Mouse (Mus musculus) lung, postnatal 0 days (tissue): ENCODE data around the gene Mthfd1l. TPM values are rescaled to one million over a fixed set of nuclear protein-coding genes. Genes with fewer than 3 reads are reported as not detected.
"Not testable (repeated sequence)": the region's sequence is repeated elsewhere in the genome, so short reads cannot be mapped to it uniquely, and the experiment has no call there.

Experiments used
- ATAC-seq: fragments of 200-750 bp; cut with Nextera tagmentation; 2 replicates; pipeline ENCODE4 v1.8.0; 2017; ENCODE audit warnings: moderate library complexity
- DNase-seq: peaks from one replicate; pipeline ENCODE4 v3.0.0-alpha.2; 2016; ENCODE audit warnings: low spot score
- H3K27ac ChIP-seq: fragments of 300-500 bp; sonication (generic); 2 replicates; pipeline ENCODE4 v1.5.1; 2014; ENCODE audit warnings: antibody characterized with exemption, mild to moderate bottlenecking, low read length, mixed read lengths
- H3K27me3 ChIP-seq: fragments of 300-500 bp; sonication (generic); replicated peaks from 2 replicates; pipeline ENCODE4 v1.6.1; 2014; ENCODE audit warnings: low read length, mixed read lengths; ENCODE audit not compliant: insufficient read depth
- H3K36me3 ChIP-seq: fragments of 300-500 bp; sonication (generic); 2 replicates; pipeline ENCODE4 v1.6.1; 2014; ENCODE audit warnings: low read length, mixed read lengths; ENCODE audit not compliant: insufficient read depth
- H3K4me1 ChIP-seq: fragments of 300-500 bp; sonication (generic); 2 replicates; pipeline ENCODE4 v1.6.1; 2014; ENCODE audit warnings: antibody characterized with exemption, low read depth, low read length, mixed read lengths; ENCODE audit not compliant: insufficient read depth
- H3K4me2 ChIP-seq: fragments of 300-500 bp; sonication (generic); replicated peaks from 2 replicates; pipeline ENCODE4 v1.6.1; 2014; ENCODE audit warnings: low read depth, mild to moderate bottlenecking, low read length, moderate library complexity, mixed read lengths
- H3K4me3 ChIP-seq: fragments of 300-500 bp; sonication (generic); 2 replicates; pipeline ENCODE4 v1.5.1; 2014; ENCODE audit warnings: low read depth, low read length
- H3K9ac ChIP-seq: fragments of 300-500 bp; sonication (generic); replicated peaks from 2 replicates; pipeline ENCODE4 v1.6.1; 2014; ENCODE audit warnings: low read depth, mild to moderate bottlenecking
- H3K9me3 ChIP-seq: fragments of 300-500 bp; sonication (generic); 2 replicates; pipeline ENCODE4 v1.6.1; 2016; ENCODE audit warnings: low read length, mixed read lengths
- CTCF ChIP-seq: IDR thresholded peaks from 2 replicates; pipeline ENCODE4 v1.5.1; 2016; ENCODE audit warnings: antibody characterized with exemption, mild to moderate bottlenecking
- EP300 ChIP-seq: IDR thresholded peaks from 2 replicates; pipeline ENCODE4 v1.6.1; 2016; ENCODE audit warnings: antibody characterized with exemption, mild to moderate bottlenecking, control low read depth
- WGBS: fragments of 180-500 bp; shearing (Covaris S2); extraction: QIAGEN DNeasy Blood & Tissue Kit; methylation state at CpG from one replicate; pipeline ENCODE4 v1.1.7; 2014; 5-methylcytosine and 5-hydroxymethylcytosine counted together
- polyA plus RNA-seq: library from polyadenylated mRNA; unstranded; fragments of >200 nt; fragmentation: Nextera tagmentation; extraction: Ambion mirVana; gene quantifications from 2 replicates; pipeline ENCODE4 v1.2.1, GENCODE M21; 2015

Mthfd1l gene
- polyA plus RNA-seq, 1 experiment from 2014 or later = 3.7 TPM

DNA sequence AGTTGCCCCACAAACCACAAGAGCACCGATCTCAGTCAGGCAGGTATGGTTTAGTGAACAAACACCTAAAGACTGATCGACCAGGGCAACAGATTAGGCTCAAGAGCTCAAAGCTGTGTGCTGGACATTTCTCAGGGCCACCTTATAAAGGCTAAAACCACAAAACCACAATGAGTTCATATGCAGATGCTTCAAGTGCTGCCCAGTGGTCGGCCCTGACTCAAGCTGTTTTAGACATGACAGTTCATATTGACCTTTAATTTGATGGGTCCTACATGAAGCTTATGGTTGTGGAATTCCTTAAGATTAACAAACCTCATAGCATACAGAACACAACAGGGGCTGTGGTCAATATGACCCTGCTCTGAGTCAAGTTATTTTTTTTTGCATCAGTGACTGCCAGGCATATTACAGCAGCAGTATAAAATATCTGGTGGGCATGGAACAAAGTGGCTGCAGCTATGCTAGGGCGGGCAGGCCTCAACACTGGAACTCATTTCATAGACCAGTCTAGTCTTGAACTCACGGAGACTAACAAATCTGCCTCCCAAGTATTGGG is 227.7 kb downstream of the Mthfd1l start:
- TF ChIP-seq CTCF (no peak), EP300 (no peak)
- Histone ChIP-seq H3K9me3 (no peaks in the 10 kb centered on the region), H3K27me3 (no peaks in the 10 kb centered on the region), H3K9ac (no peak overlapping the region), H3K4me1 (no peaks in the 10 kb centered on the region), H3K4me3 (no peak overlapping the region), H3K27ac (no peak overlapping the region), H3K36me3 (no peaks in the 10 kb centered on the region), H3K4me2 (no peak overlapping the region)
- ATAC-seq (no peak), DNase-seq (no peak)
- WGBS = 86% methylated on average over 5 of the region's 5 CpGs

DNA sequence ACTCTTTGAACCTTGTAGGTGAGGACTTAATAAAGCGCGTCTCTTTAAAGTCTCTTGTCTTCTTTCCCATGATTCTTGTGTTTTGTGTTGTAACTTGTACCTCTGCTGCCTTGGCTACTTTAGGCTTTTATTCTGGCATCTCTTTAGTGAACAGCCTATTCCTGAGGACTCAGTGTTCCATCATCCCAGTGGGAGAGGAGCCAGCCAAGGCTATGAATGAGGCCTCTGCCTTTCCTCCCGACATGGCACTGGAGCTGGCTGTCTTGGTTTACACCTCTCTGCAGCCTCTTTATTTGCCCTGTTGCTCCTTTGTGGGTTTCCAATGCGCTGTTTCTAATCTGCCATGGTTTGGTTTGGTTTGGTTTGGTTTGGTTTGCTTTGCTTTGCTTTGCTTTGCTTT is 228.2 kb downstream of the Mthfd1l start:
- ATAC-seq = no peak

GRCm38 (mm10) chr10:4203651-4204050 is 230.7 kb downstream of the Mthfd1l start:
- H3K4me2 ChIP-seq, H3K27me3 ChIP-seq, H3K9me3 ChIP-seq, H3K36me3 ChIP-seq, H3K27ac ChIP-seq, ATAC-seq, H3K4me1 ChIP-seq, H3K4me3 ChIP-seq, H3K9ac ChIP-seq: not testable (repeated sequence)
- WGBS = 42% methylated on average over 5 of the region's 6 CpGs
- peak; percentile 18 for DNase-seq

More for the DNA sequence above, 228.2 kb downstream of the Mthfd1l start:
- Histone ChIP-seq H3K36me3 (no peaks in the 10 kb centered on the region), H3K27ac (no peak overlapping the region), H3K9ac (no peak overlapping the region), H3K9me3 (no peaks in the 10 kb centered on the region), H3K4me2 (no peak overlapping the region), H3K4me1 (no peaks in the 10 kb centered on the region), H3K27me3 (no peaks in the 10 kb centered on the region), H3K4me3 (no peak overlapping the region)
- DNase-seq = no peak
- TF ChIP-seq CTCF = no peak
- TF ChIP-seq EP300 = no peak
- WGBS = 91% methylated on average over 4 of the region's 4 CpGs

- H3K4me3 ChIP-seq = no peak overlapping the region
- H3K9ac ChIP-seq = no peak overlapping the region
- DNase-seq (no peak), ATAC-seq (no peak)
- no peaks in the 10 kb centered on the region; the same call in 1 of the 2 replicates for H3K4me1 ChIP-seq
- TF ChIP-seq EP300 (no peak), CTCF (no peak)
- no peaks in the 10 kb centered on the region for H3K27me3 ChIP-seq
- 54% methylated on average over 15 of the region's 15 CpGs for WGBS
- H3K27ac ChIP-seq = no peak overlapping the region
- no peak overlapping the region for H3K4me2 ChIP-seq
- no peaks in the 10 kb centered on the region for H3K36me3 ChIP-seq
- H3K9me3 ChIP-seq = no peaks in the 10 kb centered on the region
Measured at GRCm38 (mm10) chr10:4209040-4209439, 236.1 kb downstream of the Mthfd1l start.

DNA sequence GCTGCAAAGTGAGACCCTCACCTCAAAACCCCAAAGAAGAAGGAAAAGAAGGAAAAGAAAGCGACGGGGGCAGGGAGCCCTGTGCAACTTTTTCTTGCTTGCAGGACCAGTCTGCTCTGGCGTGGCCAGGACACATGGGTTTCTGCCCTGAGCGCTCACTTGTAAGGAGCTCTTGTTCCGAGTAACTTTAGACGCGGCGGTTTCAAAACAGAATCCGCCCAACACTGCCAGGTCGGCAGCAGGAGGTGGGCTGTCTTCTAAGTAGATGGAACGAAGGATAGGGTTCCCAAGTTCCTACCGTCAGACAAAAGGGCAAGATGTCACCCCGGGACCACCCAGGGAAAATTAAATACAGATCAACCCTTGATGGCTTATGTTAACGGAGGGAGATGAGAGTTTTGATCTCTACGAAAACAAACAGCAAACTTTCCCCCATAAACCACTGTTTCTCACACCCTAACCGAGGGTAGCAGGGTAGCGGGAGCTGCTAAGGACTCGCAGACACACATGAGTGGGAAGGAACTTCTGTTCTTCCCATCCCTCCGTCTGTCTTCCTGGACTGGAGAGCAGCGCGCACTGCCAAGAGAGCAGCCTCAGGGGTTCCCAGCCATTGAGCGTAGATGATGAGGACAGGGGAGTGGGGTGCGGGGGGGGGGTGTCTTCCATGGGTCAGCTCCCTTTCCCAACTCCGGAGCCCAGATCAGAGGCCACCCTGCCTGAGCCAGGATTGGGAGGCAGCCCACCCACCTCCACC is 237.6 kb downstream of the Mthfd1l start:
- H3K27me3 ChIP-seq = no peaks in the 10 kb centered on the region
- 16% methylated on average over 24 of the region's 24 CpGs for WGBS
- H3K27ac ChIP-seq = no peak overlapping the region
- no peaks in the 10 kb centered on the region; the same call in 1 of the 2 replicates for H3K4me1 ChIP-seq
- peak; percentile 28; the same call in 1 of the 2 replicates for ATAC-seq
- TF ChIP-seq EP300 (no peak), CTCF (no peak)
- peak overlapping the region; percentile 27; the same call in 1 of the 2 replicates for H3K9ac ChIP-seq
- peak overlapping the region; percentile 55 for H3K4me2 ChIP-seq
- no peaks in the 10 kb centered on the region for H3K9me3 ChIP-seq
- DNase-seq = peak; percentile 14
- no peaks in the 10 kb centered on the region for H3K36me3 ChIP-seq
- peak overlapping the region; percentile 19 for H3K4me3 ChIP-seq

GRCm38 (mm10) chr10:4211067-4211447 is 238.1 kb downstream of the Mthfd1l start:
- Histone ChIP-seq H3K4me1 (no peaks in the 10 kb centered on the region; the same call in 1 of the 2 replicates), H3K9me3 (no peaks in the 10 kb centered on the region), H3K27me3 (no peaks in the 10 kb centered on the region), H3K4me3 (no peak overlapping the region), H3K27ac (no peak overlapping the region), H3K9ac (no peak overlapping the region), H3K36me3 (no peaks in the 10 kb centered on the region), H3K4me2 (no peak overlapping the region)
- DNase-seq (no peak), ATAC-seq (no peak)
- 62% methylated on average over 4 of the region's 4 CpGs for WGBS
- TF ChIP-seq EP300 = no peak
- no peak for TF ChIP-seq CTCF

Other genes with a start within 250 kb of the Mthfd1l start
- 6.0 and 7.2 TPM in 2 replicates for gene Plekhg1, start 232.8 kb upstream of the Mthfd1l start, polyA plus RNA-seq